Mouse (Mus musculus) embryo, embryonic 11.5 days (tissue): ENCODE measurements around the gene Mrps6.
"Not testable (repeated sequence)": the region's sequence is repeated elsewhere in the genome, so short reads cannot be mapped to it uniquely, and the experiment has no call there.

ENCODE experiments used
- DNase-seq: peaks from one replicate; pipeline ENCODE4 v3.0.0-alpha.2; 2012; ENCODE audit warnings: low read depth, low spot score

Gene Mrps6

DNA sequence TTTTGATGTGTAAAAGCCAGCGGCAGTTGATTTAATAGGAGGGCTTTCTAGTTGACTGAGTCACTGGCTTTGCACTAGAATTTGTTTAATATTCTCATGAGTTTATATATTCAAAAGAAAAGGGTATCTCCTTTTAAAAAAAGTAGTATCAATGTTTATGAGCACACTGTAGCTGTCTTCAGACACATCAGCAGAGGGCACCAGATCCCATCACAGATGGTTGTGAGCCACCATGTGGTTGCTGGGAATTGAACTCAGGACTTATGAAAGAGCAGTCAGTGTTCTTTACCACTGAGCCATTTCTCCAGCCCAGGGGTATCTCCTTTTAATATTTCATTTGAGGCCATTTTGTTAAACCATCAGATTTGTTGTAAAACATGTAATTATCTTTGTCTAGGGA lies 4.8 kb downstream of the Mrps6 start:
- DNase-seq: no peak

DNA sequence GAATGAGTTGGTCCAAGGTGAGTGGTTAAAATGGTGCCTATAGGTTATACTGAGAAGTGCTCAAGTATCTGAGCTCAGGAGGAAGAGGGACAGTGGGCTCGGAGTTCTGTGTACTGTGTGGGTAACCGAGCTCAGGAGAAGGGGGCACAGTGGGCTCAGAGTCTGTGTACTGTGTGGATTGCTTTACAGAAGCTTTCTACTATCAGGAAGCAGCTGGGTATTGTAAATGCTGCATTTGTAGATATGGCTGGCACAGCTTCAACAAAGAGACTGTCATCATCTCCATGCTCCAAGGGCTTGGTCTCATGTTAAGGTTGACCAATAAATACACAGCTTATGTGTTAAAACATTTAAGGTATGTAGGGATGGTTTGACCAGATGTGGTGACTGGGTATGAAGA lies 6.7 kb downstream of the Mrps6 start:
- DNase-seq: no peak

DNA sequence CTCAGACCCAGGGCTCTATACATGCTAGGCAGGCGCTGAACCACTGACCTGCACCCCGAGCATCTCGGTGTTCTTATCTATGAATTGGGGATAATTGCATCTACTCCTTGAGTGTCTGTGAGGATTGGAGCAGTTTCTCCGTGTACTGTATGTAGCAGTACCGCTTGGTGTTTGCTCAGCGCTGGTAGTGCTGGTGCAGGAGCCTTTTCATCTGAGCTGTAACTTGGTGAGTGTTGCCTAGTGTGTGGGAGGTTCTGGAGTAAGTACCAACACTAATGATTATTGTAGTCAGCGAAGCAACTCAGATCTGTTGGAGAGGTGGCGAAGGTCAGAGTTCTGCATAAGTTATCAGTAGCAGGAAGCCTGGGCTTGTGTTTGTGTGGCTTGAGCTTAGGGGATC lies 12.3 kb downstream of the Mrps6 start:
- no peak for DNase-seq

DNA sequence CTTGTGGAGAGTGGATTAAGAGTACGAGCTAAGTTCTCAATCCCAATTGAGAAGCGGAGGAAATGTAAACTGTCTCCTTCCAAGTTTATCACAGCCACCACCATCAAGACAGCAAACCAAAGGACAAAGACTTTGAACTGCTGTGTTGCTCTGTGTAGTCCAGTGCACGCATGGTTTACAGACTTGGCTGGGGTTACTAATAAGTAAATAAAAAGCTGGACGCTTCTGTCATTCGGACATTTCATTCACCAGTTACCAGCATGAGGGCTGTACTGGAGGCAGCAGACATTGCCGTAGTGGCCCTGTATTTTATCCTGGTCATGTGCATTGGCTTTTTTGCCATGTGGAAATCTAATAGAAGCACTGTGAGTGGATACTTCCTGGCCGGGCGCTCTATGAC lies 18.7 kb downstream of the Mrps6 start:
- DNase-seq: no peak

GRCm38 (mm10) chr16:92083771-92084453 lies 25.8 kb downstream of the Mrps6 start:
- no peak for DNase-seq

GRCm38 (mm10) chr16:92089225-92089624 lies 31.2 kb downstream of the Mrps6 start:
- DNase-seq: no peak

DNA sequence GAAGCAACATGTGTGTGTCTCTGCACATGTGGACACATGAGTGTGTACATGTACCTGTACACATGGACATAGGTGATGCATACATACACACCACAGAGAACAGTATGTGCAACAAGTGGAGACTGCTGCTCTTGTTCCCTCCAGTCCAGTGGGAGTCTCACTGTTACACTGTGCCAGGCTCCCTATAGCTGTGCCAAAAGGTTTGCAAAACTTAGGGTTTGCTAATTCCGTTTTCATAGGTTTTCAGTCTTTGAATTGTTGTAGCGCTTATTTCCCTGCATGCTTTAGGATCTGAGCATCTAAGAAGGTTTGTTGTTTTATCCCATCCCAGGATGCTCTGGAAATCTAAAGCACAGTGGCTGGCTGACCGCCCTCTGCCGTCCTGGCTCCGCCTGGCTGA lies 33.8 kb downstream of the Mrps6 start:
- DNase-seq: no peak

DNA sequence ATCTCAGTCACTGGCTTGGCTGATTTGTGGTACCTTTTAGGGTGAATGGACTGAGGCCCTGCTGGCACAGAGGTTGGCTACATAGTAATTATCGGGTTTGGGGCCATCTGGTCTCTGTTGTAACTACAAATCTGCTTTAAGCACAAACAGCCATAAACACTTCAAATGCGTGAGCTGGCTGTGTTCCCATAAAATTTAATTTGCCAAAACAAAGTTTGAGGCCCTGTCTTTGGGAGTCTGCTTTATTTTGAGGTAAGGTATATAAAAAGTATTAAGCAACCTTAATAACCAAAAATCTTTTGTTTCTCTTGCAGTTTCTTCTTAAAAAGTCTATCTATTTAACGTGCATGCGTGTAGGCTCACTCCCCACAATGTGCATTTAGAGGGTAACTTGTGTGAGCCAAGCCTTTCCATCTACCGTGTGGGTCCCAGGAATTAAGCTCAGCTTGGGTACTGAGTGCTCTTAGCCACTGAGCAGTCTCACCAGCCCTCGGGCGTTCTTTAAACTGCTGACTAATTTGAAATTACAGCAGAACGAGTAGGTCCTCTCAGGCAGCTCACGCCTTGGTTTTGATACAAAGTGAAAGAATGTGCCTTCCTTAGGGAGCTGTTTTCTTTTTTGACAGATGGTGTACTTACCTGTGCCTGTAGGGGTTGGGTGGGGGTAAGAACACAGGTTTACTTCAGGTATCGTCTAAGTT lies 40.4 kb downstream of the Mrps6 start:
- DNase-seq: no peak

- no peak for DNase-seq
Observed at GRCm38 (mm10) chr16:92099598-92099997, 41.5 kb downstream of the Mrps6 start.

GRCm38 (mm10) chr16:92100111-92100510 lies 42.0 kb downstream of the Mrps6 start:
- DNase-seq: no peak

DNA sequence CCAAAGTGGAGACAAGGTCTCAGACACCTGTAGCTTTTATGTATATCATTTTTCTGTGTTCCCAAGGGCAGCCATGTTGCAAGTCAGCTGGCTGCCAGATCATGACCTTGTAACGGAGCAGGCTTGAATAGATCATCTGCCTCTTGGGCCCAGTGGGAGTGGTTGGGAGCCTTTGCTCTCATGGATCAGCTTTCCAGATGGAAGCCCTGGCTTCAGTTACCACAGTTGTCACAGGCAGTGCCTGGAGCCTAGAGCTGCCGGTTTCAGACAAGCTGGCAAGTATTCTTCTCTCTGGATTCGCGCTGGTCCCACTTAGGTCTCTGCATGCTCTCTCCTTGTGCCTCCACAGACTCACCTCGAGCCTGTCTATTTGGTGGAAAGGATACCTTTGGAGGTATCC lies 44.0 kb downstream of the Mrps6 start:
- DNase-seq: no peak

DNA sequence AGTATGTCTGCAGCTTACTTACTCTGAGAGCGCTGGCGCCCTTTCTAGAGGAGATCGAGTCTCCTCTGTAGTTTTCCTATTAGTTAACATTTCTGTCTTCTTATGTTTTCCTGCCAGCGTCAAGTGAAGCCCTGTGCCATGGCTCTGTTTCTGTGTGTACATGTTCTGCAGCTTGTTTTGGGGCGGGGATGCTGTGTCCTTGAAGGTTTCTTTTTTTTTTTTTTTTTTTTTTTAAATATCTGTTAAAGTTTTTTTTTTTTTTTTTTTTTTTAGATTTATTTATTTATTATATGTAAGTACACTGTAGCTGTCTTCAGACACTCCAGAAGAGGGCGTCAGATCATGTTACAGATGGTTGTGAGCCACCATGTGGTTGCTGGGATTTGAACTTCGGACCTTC lies 44.9 kb downstream of the Mrps6 start:
- not testable (repeated sequence) for DNase-seq

DNA sequence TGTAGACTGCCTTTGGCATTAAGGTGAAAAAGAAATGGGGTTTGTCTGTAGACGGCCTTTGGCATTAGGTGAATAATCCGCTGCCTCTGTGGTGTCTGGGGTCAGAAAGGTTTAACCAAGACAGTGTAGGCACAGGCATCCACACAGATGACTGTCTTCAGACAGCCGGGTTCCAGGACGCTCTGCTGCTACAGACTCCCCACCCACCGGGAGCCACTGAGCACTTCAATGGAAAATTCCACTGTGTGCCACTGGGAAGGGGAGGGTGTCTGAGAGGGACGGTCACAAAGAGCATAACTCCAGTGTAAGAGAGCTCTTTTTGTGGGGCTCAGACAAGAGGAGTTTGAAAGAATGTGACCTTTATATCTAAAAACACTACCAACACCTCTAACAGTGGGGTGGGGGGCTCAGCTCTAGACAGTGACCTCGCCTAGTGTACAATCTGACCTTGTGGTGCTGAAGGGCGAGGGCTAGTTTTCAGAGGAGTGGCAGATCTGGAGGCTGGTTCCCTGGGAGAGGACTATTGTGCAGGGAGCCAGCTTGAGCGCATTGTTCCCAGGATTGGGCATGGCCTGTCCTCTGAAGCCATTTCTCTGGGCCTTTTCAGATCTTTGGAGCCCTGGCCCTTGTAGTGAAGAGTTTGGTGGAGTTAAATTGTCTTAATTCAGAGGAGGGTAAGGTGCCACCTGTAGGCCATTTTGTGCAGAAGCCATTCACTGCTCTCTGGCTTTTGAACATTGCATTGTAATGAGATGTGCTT lies 45.7 kb downstream of the Mrps6 start:
- DNase-seq: no peak

GRCm38 (mm10) chr16:92104332-92104590 lies 46.2 kb downstream of the Mrps6 start:
- DNase-seq: no peak

DNA sequence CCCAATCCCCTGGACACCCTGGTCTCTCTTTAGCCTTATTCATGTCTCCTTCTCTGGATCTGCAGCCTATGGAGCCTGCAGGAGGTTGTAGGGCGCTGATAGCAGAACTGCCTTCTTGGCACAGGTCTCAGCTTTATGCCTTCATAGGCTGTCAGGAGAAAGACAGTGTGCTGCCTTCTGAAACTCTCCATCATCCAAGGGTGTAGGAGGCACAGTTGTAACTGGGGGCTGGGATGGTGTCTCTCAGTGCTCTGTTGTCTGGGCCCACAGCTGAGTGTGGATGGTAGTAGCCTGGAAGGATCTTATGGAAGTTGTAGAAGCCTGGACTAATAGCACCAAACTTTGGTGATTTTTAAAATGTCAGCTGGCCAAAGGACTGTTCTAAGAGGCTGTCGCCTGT lies 46.9 kb downstream of the Mrps6 start:
- DNase-seq: no peak

DNA sequence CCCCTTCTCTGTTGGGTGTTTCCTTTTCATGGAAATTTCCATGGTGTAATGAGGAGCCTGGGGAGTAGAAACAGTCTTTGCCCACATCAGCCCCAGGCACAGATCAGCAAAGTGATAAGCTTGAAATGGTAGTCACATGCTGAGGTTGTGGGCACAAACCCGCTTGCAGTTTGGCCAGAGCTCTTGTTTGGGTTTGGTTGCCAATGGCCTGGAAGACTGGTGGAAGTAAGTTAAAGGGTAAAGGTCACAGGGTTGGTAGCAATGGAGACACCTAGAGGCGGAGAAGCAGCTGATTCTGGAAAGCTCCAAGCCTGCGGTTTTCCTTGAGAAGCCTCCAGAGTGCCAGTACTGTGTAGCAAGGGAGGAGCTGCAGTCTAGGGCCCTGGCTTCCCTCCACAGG lies 47.6 kb downstream of the Mrps6 start:
- no peak for DNase-seq

DNA sequence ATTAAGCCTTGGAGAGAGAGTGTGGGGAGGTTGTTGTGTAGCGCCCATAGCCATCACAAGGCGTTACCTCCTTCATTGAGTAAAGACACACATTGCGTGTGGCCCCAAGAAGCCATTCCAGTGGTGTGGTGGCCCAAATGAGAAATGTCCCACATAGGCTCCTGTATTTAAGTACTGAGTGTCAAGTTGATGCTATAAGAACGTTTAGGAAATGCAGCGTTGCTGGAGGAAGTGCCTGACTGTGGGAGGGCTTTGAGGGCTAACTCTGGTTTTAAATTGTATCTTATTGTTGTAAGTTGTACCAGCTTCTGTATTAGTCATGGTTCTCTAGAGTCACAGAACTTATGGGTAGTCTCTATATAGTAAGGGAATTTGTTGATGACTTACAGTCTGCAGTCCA lies 49.3 kb downstream of the Mrps6 start:
- DNase-seq: no peak

GRCm38 (mm10) chr16:92114706-92115241 lies 56.7 kb downstream of the Mrps6 start:
- DNase-seq: no peak

DNA sequence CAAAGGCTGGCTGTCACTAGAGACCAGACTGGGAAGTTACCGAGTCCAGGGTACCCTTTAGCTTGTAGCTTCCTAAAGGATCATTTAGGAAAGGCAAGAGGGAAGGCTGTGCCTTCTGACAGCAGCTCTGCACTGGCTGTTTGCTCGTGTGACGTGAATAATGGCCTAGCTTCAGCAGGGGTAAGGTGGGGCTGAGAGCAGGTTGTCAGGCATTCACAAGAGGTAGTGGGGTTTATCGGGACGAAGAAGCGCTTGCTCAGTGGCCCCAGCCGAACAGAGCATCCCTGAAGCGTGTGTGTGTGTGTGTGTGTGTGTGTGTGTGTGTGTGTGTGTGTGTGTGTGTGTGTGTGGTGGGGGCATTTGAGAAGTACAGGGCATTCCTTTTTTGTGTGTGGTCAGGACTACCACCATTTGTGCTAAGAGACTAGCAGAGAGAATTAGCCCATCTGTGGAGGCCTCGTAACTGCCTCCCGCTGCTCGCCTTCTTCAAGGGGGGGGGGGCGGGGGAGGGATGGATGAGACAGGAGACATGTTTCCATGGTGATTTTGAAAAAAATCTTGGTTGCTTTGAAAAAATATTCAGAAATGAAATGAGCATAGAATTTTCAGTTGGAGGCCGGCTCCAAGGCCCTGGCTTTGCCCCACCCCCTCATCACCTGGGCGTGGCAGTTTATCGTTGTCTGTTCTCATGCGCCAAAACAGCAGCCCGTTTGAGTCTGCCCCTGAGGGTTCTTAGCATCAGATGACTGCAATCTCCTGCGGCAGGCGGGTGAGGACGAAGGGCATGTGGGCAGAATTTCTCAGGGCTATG lies 57.7 kb downstream of the Mrps6 start:
- no peak for DNase-seq

DNA sequence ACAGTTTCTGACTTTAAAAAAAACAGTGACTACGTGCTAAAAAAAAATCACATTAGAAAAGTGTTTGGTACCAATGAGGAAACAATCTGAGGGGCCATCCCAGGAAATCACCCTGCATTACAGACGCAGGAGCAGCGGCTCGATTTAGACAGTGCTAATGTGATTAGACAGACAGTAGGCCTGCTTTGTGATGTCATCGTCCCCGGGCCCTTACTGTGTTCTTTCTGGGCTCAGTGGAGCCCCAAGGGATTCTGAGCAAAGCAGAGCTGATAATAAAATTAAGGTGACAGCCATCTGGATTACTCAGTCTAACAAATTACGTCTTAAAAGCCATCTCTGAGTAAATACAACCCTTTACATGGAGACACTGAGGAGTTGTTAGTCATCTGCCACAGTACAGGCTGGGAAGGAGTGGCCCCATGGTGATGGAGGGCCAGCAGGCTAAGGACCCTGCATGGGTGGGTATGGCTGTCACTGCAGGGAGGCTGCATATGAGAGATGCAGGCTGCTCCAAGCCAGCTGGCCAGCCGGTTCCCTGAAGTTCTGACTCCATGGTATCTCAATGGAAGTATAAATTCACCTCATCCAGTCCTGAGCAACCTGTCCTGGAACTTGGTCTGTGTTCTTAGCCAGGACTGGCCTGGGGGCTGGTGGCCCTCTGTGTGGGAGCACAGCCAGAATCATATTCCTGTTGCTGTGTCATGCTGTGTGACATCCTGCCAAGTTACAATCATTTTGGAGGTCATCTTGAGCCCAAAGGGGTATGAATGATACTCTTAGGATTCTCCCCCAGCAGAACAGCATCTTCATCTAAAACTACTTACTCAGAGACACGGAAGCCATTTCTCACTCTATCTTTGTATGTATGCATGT lies 59.5 kb downstream of the Mrps6 start:
- no peak for DNase-seq

GRCm38 (mm10) chr16:92119013-92119515 lies 61.0 kb downstream of the Mrps6 start:
- DNase-seq: no peak
